In the genomic region with DNA sequence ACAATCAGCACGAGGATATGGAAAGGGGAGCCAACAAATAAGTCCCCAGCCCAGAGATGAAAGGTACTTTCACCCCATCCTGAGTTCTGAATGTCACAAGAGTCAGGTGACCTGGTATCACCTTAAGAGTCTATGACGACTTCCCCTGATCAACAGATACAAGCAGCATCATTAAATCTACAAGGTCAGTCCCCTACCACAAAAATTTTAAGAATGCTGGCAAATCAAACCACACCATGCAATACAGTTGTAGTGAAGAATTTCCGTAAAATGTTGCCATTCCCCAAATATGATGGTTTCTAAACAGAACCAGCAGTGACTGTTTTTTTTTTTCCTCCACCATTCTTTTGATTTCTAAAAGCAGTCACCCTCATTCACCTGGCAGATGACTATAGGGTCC, we compare ENCODE assay signal across 15 mouse cellular contexts. TPM values are rescaled to one million over a fixed set of nuclear protein-coding genes. Genes with fewer than 3 reads are reported as not detected.
"Had no signal": no experiment of that assay in that cellular context is flagged by ENCODE, and none has a peak within 500 bp of the region (broad histone marks: within the 10 kb centered on the region; RNA-seq: fewer than 3 reads in every experiment).

No protein-coding gene starts in this region.

- H3K9ac ChIP-seq: lung, embryonic 14.5 days; midbrain, embryonic 12.5 days; neural tube, embryonic 13.5 days; neural tube, embryonic 15.5 days had no signal

- H3K4me3 ChIP-seq: midbrain, embryonic 12.5 days; myocyte; neural tube, embryonic 13.5 days; neural tube, embryonic 15.5 days had no signal

- DNase-seq: lung, adult 18-20 months; midbrain, embryonic 14.5 days; right cerebral cortex, postnatal 25 days; right cerebral cortex, postnatal 4 days; spleen, adult 18-20 months; thymus, adult 18-20 months; thymus, postnatal 14 days; thymus, postnatal 36 days had no signal

- H3K36me3 ChIP-seq: midbrain, embryonic 12.5 days; neural tube, embryonic 13.5 days; neural tube, embryonic 15.5 days had no signal

- H3K4me2 ChIP-seq: lung, embryonic 14.5 days; midbrain, embryonic 12.5 days; neural tube, embryonic 13.5 days; neural tube, embryonic 15.5 days had no signal

- H3K9me3 ChIP-seq: midbrain, embryonic 12.5 days; neural tube, embryonic 13.5 days; neural tube, embryonic 15.5 days had no signal

- H3K27ac ChIP-seq: midbrain, embryonic 12.5 days; neural tube, embryonic 13.5 days; neural tube, embryonic 15.5 days had no signal

- H3K27me3 ChIP-seq: midbrain, embryonic 12.5 days; neural tube, embryonic 13.5 days; neural tube, embryonic 15.5 days had no signal

RNA-seq across cellular contexts. Expression of gene Tmem150c, which starts 49.0 kb away (rescaled TPM):
- total RNA-seq: megakaryocyte, adult 5-6 weeks; megakaryocyte-erythroid progenitor cell, adult 5-6 weeks had no signal
- polyA plus RNA-seq: myocyte had no signal
